Mouse (Mus musculus) ovary, postnatal 36 days (tissue): ENCODE measurements at regions not wholly inside any gene's neighbourhood (a gene's known extent, or its start where the extent isn't known, plus 50 kb on each side); places are given as distances from the start of the nearest gene placed in this dataset.
"Not testable (repeated sequence)": the region's sequence is repeated elsewhere in the genome, so short reads cannot be mapped to it uniquely, and the experiment has no call there.

Experiments
- DNase-seq: peaks from one replicate; pipeline ENCODE4 v3.0.0; 2022; ENCODE audit warnings: low spot score, mixed read lengths

- DNase-seq, result not testable (repeated sequence)
Measured at GRCm38 (mm10) chr5:91752846-91753245, 210.0 kb downstream of the Rchy1 start.

GRCm38 (mm10) chr5:91751168-91751567 is 211.7 kb downstream of the Rchy1 start:
- DNase-seq, result no peak

GRCm38 (mm10) chr5:91746077-91746476 is 216.8 kb downstream of the Rchy1 start:
- DNase-seq, result no peak

GRCm38 (mm10) chr5:91744389-91744788 is 218.5 kb downstream of the Rchy1 start:
- no peak for DNase-seq

GRCm38 (mm10) chr5:91740159-91740537 is 222.7 kb downstream of the Rchy1 start:
- DNase-seq, result no peak

GRCm38 (mm10) chr5:91739433-91740158 is 222.2 kb downstream of the Parm1 start:
- DNase-seq, result peak; percentile 14

- no peak for DNase-seq
Measured at GRCm38 (mm10) chr5:91732002-91732401, 214.6 kb downstream of the Parm1 start.

- DNase-seq, result no peak
Measured at GRCm38 (mm10) chr5:91731155-91731554, 213.7 kb downstream of the Parm1 start.

- no peak for DNase-seq
Measured at GRCm38 (mm10) chr5:91729868-91730267, 212.5 kb downstream of the Parm1 start.

GRCm38 (mm10) chr5:91729415-91729814 is 212.0 kb downstream of the Parm1 start:
- DNase-seq, result no peak

GRCm38 (mm10) chr5:91727448-91727847 is 210.0 kb downstream of the Parm1 start:
- no peak for DNase-seq

GRCm38 (mm10) chr5:91726118-91726500 is 208.7 kb downstream of the Parm1 start:
- DNase-seq, result no peak

- DNase-seq, result no peak
Measured at GRCm38 (mm10) chr5:91725380-91726117, 208.1 kb downstream of the Parm1 start.

GRCm38 (mm10) chr5:91724881-91725280 is 207.5 kb downstream of the Parm1 start:
- no peak for DNase-seq

GRCm38 (mm10) chr5:91723416-91723815 is 206.0 kb downstream of the Parm1 start:
- no peak for DNase-seq

GRCm38 (mm10) chr5:91722982-91723381 is 205.6 kb downstream of the Parm1 start:
- DNase-seq, result no peak

- DNase-seq, result no peak
Measured at GRCm38 (mm10) chr5:91722403-91722802, 205.0 kb downstream of the Parm1 start.

GRCm38 (mm10) chr5:91721231-91722096 is 204.0 kb downstream of the Parm1 start:
- DNase-seq, result no peak

GRCm38 (mm10) chr5:91713020-91713419 is 195.6 kb downstream of the Parm1 start:
- DNase-seq, result no peak

- DNase-seq, result no peak
Measured at GRCm38 (mm10) chr5:91709494-91710286, 192.3 kb downstream of the Parm1 start.

GRCm38 (mm10) chr5:91708149-91708548 is 190.7 kb downstream of the Parm1 start:
- DNase-seq, result no peak

GRCm38 (mm10) chr5:91697075-91697474 is 179.7 kb downstream of the Parm1 start:
- DNase-seq, result no peak
